Mouse (Mus musculus) erythroid progenitor cell, adult 5-6 weeks (primary cell): ENCODE results near the gene Sertad2. TPM values are rescaled to one million over a fixed set of nuclear protein-coding genes. Genes with fewer than 3 reads are reported as not detected.

Source experiments
- ATAC-seq: replicated peaks from 2 replicates; pipeline ENCODE4 v1.8.0; 2016; ENCODE audit warnings: moderate number of reproducible peaks, mild to moderate bottlenecking, moderate TSS enrichment, inconsistent platforms; ENCODE audit not compliant: poor library complexity, low FRiP score, severe bottlenecking
- total RNA-seq, 2 experiments: library from RNA; stranded (forward) in 1 of 2; stranded (reverse) in 1 of 2; fragments of 150-400 nt in 1 of 2; fragments of 186-747, 209-891 nt in 1 of 2; gene quantifications; 2 replicates each; pipeline versions ENCODE4 v1.2.3 to v1.2.4; 2015 to 2017; ENCODE audit warnings: low replicate concordance in 2 of 2

Sertad2 gene
- total RNA-seq (2015; ENCODE audit: low replicate concordance) (46.1 and 61.6 TPM in 2 replicates), total RNA-seq (2017; ENCODE audit: low replicate concordance) (53.1 and 54.3 TPM in 2 replicates)

GRCm38 (mm10) chr11:20542739-20543452 is at the start of gene Sertad2:
Sertad2 (plus strand) TSS chr11:20543253.
- ATAC-seq, result peak; percentile 91

GRCm38 (mm10) chr11:20493922-20494626 is 49.0 kb upstream of the Sertad2 start:
- ATAC-seq, result no peak

DNA sequence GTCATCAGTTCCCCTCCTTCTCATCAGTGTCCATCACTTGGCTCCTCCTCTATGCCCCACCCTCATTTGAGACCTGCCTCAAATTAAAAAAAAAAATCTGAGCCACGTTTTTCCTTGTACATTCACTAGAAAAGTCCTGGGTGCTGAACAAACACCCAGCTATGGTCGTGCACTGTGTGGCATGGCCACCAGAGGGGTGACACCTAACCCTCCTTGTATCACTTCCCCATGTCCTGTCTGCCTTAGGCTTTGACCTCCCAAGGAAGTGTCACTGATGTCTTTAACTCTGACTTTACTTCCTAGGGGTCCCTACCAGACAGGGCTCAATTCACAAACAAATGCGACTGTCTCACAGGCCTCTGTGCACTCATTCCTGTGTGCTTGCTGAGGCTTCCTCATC is 42.5 kb upstream of the Sertad2 start:
- no peak for ATAC-seq

GRCm38 (mm10) chr11:20501160-20501955 is 41.7 kb upstream of the Sertad2 start:
- no peak for ATAC-seq

DNA sequence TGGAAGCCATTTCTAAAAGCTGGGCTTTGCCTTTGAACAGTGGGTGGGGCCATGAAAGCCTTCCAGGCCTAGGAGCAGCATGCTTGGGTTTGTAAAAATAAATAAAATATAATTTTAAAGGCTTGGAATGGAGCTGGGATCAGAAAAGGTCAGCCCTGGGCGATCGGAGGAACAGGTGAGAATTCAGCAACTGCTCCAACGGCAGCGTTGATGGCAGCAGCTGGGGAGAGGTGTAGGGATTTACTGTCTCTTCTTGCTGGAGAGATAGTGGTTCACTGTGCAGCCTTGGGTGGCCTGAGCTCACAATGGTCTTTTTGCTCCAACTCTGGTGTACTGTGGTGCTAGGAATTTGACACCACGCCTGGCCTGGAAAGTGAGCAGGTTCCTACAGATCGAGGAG is 29.5 kb upstream of the Sertad2 start:
- ATAC-seq, result no peak

GRCm38 (mm10) chr11:20514757-20515156 is 28.3 kb upstream of the Sertad2 start:
- no peak for ATAC-seq

DNA sequence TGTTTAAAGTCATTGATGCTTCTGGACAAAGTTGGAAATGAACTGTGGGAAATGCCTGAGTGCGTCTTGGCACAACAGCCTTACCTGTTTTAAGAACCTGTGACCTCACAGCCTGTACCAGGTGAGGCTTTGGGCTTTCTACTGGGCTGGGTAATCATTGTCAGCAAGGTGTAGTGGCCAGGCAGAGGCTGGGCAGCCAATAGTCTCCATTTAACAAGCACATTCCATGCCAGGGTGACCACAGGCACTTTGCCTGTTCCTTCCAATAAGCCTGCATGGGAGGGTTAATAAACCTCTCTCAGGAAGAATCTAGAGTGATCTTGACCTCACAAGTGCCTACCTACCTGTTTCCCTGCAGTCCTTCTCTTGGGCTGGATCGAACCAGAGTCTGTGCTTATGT is 21.7 kb upstream of the Sertad2 start:
- no peak for ATAC-seq

- no peak for ATAC-seq
These were observed 20.3 kb upstream of the Sertad2 start for GRCm38 (mm10) chr11:20522750-20523149.

DNA sequence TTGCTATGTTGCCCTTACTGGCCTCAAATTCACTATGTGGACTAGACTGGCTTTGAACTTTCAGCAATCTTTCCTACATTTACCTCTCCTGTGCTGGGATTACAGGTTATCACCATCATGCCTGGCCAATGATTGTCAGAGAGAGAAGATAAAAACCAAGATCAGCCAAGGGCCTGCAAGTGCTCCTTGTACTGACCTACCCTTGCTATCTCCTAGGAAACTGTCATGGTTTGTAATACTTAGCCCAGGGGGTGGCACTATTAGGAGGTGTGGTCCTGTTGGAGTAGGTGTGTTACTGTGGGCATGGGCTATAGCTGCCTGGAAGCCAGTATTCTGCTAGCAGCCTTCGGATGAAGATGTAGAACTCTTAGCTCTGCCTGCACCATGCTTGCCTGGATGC is 18.6 kb upstream of the Sertad2 start:
- ATAC-seq, result no peak

- ATAC-seq, result no peak
These were observed 17.1 kb upstream of the Sertad2 start for GRCm38 (mm10) chr11:20525909-20526308.

GRCm38 (mm10) chr11:20527901-20528300 is 15.2 kb upstream of the Sertad2 start:
- no peak for ATAC-seq

DNA sequence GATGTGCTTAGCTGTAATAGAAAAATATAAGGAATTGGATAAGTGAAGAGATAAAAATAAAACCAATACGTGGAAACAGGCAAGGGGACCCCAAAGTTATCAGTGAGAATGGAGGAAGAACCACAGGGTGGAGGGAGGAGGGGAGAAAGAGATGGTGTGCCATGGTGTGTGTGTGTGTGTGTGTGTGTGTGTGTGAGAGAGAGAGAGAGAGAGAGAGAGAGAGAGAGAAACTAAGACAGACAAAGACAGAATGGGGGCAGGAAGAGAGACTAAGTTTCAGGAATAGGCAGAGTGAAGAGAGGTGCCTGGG is 11.4 kb upstream of the Sertad2 start:
- ATAC-seq, result no peak

GRCm38 (mm10) chr11:20531992-20532881 is 10.8 kb upstream of the Sertad2 start:
- no peak for ATAC-seq

DNA sequence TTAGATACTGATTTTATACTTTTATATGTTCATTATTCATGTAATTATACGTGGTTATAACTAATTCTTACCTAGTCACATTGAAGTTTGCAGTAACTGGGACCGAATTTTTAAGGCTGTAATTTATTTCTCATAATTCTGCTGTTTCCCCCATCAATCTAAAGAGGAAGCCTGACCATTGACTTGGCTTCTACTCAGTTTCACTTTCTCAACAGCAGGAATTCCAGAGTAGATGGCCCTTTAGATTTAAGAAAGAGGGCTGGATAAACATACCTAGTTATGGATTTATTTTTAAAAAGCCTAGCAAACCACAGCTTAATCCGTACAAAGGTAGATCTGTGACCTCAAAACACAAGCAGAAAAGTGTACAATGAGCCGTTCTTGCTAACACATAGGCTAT is 9.8 kb upstream of the Sertad2 start:
- ATAC-seq, result no peak

- ATAC-seq, result no peak
These were observed 5.8 kb upstream of the Sertad2 start for GRCm38 (mm10) chr11:20537221-20537620.

GRCm38 (mm10) chr11:20538496-20538895 is 4.6 kb upstream of the Sertad2 start:
- ATAC-seq, result no peak

DNA sequence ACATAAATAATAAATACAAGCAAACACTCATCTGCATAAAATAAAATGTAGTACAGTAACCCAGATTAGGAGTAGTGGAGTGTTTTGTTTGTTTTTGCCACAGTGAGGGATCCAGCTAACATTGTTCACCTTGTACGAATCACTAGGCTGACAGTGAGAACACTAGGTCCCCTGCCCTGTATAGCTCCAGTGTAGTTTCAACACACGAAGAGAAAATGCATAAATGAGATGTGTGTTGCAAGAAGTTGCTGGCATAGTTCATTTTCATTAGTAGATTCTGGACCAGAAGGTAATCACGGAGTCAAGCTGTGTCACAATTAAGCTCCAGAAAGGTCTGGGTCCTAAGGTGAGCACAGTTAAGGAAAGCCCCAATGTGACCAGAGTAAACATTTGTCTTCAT is 1.8 kb upstream of the Sertad2 start:
- ATAC-seq, result no peak

DNA sequence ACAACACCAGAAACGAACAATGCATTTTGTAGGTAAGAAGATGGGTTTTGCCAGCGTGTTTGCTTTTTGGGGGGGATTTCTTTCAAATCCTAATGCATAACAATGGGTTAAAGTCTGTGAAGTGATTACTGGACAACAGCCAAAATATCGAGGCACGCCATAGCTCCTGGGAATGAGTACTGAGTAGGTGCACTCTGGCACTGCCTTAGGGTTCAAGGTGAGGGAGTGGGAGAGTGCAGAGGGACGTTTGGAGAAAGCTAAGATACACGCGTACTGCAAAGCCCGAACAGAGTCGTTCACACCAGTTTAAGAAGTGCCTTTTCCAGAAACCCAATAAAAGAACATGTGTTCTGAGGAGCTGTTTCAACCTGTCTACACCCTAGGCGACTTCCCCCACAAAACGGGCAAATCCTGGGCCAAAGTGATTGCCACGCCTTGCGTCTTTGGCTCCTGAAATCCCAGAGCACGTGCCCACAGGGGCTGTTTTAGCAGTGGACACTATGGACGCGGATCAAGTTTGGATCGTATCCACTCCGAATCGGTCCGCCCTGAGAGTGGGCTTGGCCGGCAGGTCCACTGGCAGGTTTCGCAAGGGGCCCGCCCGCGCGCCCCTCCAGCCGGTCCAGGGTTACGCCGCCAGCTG is 937 bp upstream of the Sertad2 start:
- ATAC-seq, result no peak; the same call in 1 of the 2 replicates

DNA sequence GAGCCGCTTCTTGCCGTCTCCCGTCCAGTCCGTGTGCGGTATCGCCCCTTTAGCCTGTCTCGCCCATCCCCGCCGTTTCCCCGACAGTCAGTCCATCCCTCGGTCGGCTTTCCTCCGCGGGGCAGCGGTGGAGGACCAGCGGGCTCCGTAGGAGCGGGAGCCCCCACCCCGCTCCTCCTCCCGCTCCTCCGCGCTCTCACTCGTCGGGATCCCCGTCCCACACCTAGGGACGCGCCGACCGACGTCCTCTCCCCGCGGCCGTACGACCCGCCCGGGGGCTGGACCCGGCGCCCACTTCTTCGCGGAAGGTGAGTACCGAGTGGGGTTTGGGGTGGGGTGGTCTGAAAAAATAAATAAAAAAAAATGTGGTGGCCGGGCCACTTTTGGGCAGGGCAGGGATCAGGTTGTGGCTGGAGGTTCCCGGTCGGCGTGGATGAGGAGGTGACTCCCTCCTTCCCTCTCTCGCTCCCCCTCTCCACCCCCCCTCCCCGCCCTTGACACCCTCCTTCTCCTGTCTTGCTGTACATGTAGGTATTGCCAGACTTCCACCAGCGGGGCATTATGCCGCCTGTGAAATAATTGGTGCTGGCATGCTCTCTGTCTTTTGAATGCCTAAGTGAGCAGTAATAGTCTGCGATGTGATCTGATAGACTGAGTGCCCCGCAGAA is 534 bp downstream of the Sertad2 start:
- peak; percentile 15; the same call in 1 of the 2 replicates for ATAC-seq
